Mouse (Mus musculus): Measurements from ENCODE around the gene Kcnq4.

DNA sequence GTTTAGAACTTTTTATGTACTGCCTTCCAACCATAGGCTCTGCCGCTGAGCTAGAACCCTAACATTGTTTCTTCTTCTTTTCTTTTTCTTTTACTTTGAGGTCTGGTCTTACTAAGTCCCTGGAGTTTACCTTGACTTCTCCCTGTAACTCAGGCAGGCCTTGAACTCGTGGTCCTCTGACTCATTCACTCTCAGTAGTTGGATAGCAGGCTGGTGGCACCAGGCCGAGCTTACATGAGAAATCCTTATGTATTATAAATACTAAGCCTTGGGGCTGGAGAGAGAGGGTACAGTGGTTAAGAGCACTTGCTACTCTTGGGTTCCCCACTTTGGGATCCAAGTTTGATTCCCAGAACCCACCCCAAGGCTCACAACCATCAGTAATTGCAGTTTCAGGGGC lies 74.8 kb downstream of the Kcnq4 start:
- no peak for TF ChIP-seq CTCF (IDR thresholded peaks at IDR 0.05; ENCODE audit: control insufficient read depth, insufficient read depth, low read length)
- no peak for TF ChIP-seq POLR2A (IDR thresholded peaks at IDR 0.05; ENCODE audit: borderline replicate concordance, control insufficient read depth, low read depth, low read length)
